Mouse (Mus musculus) frontal cortex, postnatal 14 days (tissue): Measurements from ENCODE around the gene Pdgfb.

ENCODE experiments used
- DNase-seq, 2 experiments: peaks; one replicate each; pipeline ENCODE4 v3.0.0; 2022; ENCODE audit warnings: low spot score in 2 of 2

The Pdgfb gene

DNA sequence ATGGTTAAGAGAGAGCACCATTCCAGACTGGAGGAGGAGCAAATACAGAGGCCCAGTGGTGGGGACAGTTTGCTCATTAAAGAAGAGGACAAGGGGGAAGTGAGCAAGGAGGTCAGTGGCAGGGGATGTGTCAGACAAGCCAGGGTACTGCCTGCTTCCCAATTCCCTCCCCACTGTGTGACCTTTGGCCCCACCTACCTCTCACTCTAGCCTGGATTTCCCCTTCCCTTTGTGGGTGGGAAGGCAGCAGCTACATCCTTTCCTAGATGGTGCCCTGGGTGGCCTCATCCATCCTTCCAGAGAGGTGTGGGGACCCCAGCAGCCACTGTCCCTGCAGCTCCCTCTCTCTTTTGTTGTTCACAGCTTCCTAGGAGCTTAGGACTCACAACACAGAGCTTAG, 20.1 kb upstream of the Pdgfb start:
- no peak for DNase-seq

DNA sequence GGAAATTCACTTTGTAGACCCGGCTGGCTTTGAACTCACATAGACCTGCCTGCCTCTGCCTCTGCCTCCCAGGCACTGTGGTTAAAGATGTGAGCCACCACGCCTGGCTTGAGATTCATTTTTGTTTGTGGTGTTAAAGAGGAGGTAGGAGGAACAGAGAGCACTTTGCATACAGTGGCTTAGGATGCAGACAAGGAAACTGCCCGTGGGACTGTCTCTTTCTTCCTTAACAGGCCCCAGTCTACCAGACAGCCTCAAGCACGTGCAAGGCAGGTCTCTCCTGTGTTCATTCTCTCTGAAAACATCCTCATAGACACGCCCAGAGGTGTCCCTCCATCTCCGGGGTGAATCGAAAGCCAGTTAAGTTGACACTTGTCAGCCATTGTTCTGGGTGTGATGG, 19.6 kb upstream of the Pdgfb start:
- no peak for DNase-seq

DNA sequence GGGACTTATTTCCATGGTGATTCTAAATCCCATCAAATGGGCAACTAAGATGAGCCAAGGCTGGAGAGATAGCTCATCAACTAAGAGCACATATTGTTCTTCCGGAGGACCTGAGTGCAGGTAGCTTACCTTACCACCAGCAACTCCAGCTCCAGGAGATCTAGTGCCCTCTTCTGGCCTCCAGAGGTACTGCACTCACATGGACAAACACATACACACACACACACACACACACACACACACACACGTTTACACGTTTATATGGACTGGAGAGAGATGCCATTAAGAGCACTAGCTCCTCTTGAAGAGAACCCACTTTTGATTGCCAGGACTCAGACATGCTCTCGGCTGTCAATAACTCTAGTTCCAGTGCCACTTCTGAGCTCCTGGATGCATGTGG, 16.4 kb upstream of the Pdgfb start:
- DNase-seq: no peak

DNA sequence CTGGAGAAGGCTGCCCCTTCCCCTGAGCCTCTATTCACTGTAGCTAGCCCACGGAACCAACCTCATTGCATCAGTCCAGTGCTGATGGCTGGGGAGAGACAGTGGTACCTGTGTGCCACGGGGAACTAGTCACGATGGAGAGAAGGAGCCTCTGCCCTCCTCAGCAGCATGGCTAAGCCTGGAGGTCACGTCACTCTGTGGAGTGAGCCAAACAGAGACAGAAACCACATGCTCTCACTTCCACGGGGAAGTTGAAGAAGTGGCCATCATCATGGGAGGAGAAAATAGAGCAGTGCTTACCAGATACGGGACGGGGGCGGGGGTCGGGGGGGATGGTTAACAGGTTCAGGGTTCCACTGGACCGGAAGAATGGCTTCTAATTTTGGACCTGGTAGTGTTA, 15.6 kb upstream of the Pdgfb start:
- DNase-seq: no peak

DNA sequence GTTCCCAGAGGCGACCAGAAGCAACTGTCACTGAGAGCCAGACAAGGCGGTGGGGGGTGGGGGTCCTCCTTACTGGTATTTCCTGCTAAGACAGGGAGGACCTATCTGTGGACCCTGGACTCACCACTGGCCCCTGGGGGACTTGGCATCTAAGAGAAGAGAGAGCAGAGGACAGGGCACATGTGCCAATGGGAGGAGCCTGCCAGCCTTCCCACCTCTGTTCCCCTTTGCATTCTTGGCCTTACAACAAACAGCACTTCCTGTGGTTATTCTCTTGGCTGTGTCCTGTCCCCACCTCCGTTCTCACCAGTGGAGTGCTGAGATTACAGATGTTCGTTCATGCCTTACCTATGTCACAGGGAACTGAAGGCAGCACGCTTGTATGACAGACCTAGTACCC, 14.1 kb upstream of the Pdgfb start:
- no peak for DNase-seq

DNA sequence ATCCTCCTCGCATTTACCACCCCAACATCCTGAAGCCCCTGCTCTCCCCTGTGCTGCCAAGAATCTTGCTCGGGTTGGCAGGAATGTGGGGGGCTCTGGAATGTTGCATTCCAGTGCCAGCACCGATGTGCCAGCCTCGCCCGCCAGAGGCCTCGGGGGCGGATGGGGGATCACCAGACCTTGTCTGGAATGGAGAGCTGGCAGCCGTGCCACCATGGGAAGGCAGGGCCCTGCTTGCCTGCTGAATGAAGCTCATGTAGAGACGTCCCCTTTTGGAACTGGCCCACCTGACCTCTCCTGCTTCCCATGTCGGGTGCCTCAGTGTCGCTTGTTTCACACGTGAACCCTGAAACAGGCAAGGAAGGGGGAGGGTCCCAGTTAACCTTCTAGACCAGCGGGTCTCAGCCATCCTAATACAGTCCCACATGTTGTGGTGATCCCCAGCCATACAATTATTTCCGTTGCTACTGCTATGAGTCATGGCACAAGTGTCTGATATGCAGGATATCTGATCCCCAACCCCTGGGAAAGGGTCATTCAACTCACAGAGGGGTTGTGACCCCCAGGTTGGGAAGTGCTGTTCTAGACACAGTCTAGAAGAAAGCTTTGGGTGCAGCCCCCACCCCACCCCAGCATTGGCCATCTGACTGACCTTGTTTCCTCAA, 12.0 kb upstream of the Pdgfb start:
- no peak for DNase-seq

DNA sequence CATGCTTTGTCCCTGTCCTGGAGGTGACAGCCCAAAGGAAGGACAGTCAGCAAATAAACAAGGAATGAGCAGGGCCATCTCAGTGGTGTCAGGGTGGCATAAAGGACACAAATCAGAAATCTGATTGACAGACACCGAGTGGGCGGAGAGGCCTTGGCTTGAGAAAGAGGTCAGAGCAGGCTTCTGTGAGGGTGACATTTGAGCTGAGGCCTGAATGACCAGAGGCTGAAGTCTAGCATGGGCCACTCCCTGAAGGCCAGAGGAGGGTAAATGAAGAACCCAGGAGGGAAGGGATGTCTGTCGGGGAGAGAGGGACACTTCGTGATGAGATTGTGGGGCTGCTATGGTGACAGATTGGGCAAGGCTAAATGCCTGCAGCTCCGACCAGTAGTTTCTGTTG, 11.3 kb upstream of the Pdgfb start:
- DNase-seq: no peak

DNA sequence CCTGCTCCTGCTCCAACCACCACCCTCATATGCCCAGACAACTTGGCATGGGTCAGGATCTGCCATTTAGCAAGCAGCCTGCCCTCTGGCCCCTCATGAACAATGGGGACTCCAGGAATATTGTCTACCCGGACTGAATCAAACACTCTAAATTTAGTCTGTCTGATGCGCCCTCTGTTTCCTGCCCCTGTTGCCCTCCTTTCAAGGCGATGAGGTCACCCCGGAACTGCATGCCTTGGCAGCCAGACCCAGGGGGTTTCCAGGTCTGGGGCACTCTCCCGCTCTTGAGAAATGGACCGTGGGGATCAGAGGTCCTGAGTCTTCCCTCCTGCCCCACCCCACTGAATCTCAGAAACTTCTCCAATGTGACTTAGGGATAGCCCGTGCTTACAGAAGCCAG, 10.8 kb upstream of the Pdgfb start:
- no peak for DNase-seq

DNA sequence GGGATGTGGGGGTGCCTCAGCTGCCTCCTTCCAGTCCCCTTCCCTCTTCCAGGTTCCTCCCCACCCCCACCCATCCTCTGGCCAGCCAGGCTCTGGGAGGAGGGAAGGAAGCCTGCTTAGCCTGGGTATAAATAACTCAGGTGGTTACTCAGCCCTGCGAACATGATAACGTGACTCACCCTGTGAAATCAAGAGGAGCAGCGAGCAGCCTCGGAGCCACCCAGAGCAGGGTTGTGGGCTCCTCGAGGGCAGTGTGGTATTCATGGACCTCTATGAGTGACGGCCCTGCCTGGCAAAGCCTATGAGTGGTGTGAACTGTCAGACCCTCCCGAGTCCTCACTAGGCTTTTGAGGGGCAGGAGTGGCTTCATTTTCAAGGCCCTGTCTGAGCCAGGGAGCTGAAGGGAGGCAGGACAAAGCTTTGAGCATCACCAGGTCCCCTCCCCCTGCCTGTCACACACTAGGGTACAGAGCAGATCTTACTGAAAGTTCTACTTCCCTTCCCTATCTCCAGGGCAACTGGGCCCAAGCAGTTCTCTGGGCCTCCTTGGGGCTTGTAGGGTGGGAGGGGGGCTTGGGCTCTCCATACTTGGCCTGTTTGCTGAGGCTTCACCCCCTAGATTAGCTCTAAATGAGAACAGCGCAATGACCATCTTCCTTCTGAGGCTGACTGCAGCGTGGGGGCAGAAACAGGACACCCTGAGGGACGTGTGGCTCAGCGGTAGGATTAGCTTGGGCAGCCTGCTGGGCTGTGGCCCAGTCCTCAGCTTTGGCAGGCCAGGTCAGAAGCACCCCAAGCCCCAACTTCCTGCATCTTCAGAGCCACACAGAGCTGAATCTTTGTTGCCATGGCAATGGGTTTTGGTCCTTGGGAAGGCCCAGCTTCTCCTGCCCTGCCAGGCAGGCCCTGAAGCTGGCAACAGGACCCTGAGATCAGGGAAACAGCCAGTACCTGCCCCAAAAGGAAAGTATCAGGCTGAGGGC, 9.8 kb upstream of the Pdgfb start:
- no peak for DNase-seq

DNA sequence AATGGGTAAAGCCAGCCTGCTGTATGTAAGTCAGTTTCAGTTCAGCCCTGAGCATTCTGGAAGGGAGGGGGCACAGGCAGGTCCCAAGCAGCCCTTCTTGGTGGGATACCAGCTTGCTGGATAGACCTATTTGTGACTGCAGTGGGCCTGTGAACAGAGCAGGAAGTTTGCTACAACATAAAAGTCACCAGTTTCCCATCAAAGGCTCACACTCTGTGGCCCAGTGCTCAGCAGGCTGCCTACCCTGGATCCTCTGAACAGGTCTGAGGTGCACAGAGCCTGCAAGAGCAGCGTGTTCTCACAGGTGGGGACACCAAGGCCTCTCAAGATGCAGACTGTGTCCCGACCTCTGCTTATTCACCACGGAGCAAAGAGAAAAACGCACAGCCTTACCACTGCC, 5.7 kb upstream of the Pdgfb start:
- no peak for DNase-seq

DNA sequence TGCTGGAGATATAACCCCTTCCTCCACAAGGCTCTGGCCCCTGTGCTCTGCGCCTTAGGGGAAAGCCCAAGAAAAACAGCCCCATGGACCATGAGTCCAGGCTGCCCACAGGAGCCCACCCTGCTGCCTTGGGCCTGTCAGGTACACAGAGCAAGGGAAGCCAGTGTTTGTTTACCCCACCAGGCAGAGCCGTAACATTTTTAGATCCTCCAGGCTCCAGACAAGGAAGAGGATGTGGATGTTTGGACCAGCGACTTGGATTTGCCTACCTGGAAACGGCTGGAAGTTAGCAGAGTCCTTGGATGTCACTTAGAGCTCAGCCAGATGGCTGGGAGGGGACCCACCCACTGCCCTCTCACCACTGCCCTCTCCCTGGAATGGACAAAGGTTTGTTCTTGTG, 4.8 kb upstream of the Pdgfb start:
- no peak for DNase-seq

DNA sequence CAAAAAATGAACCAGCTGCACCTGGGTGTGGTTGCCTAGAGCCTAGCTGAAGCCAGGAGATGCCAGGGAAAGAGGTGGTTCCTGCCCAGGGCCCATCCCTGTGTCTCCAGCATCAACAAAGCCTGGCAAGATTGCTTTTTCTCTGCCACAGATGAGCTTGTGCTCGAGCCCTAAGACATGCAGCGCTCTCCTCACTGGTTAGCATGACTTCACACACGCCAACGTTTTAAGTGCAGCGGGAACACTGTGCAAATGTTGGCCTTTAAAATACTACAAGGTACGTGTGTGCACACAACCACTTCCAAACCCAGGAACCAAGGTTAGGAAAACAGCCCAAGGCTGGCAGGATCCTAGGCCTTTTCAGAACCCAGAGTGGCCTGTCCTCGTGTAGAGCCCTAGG, 4.4 kb upstream of the Pdgfb start:
- no peak for DNase-seq

DNA sequence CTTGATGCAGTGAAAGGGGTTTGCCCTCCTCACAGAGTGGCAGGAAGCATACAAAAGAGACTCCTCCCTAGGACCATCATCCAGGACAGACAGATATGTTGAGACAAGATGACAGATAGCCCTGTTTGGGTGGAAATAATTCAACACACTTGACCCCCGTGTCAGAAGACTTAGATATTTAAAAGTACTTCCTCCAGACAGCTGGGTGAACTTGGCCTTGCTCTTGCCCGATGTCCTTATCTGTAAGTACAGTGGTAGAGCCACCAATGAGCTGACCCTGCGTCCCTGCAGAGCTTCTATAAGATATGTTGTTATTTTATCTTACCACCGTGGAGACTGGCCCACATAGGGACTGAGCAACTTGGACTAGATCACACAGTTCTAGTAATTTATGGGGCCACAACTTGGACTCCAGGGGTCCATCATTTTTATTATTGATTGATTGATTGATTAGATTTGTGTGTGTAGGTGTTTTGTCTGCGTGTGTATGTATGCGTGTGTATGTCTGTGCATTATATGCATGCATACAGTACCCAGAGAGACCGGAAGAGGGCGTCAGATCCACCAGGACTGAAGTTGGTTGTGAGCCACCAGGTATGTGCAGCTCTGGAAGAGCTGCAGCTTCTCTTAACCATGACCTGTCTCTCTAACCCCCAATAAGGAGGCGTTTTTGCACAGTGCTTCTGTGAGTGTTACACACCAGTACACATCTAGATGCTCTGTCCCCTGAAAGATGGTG, 2.0 kb upstream of the Pdgfb start:
- DNase-seq: no peak

DNA sequence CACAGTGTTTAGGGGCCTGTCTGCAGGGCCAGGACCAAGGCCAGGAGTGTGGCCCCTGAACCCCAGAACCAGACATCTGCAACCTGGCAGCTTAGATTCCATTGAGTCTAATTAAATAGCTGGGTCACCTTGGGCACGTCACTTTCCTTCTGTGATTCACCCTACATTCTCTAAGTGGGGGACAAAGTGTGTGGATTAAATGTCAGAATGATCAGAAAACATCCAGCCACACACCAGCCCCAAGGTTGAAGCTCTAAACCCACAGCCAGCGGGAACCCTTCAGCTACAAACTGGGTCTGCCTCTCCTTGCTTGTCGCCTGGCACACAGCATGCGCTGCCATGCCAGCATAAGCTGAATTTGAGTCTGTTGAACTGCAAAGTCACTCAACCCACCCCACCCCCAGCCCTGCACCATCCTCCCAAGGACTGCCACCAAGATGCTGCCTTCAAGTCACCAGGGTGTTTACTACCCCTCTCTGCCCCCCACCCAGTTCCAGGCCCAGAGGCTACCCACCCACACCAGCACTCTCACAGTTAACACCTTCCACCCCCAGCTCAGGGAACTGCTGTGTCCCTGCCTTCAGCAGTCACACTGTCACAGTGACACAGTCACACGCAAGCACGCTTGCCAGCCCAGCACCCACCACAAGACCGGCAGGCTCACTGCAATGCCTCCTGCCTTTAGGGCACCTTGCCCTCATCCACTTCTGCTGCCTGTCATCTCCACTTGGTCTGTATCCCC, 605 bp upstream of the Pdgfb start:
- peak; percentile 51 to 60 for DNase-seq

DNA sequence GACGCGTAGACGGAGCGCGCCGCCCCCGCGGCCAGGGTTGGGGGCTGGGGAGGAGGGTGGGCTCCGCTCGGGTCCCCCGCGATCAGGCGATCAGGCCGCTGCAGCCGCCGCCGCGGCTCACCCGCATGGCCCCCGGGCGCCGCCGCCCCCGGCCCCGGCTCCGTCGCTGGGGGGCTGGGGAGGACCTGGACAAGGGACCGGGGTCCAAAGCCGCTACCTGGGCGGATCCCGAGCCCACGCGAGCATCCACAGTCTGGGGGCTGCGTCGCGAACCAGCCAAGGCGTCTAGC, 801 bp downstream of the Pdgfb start:
- DNase-seq: no peak

DNA sequence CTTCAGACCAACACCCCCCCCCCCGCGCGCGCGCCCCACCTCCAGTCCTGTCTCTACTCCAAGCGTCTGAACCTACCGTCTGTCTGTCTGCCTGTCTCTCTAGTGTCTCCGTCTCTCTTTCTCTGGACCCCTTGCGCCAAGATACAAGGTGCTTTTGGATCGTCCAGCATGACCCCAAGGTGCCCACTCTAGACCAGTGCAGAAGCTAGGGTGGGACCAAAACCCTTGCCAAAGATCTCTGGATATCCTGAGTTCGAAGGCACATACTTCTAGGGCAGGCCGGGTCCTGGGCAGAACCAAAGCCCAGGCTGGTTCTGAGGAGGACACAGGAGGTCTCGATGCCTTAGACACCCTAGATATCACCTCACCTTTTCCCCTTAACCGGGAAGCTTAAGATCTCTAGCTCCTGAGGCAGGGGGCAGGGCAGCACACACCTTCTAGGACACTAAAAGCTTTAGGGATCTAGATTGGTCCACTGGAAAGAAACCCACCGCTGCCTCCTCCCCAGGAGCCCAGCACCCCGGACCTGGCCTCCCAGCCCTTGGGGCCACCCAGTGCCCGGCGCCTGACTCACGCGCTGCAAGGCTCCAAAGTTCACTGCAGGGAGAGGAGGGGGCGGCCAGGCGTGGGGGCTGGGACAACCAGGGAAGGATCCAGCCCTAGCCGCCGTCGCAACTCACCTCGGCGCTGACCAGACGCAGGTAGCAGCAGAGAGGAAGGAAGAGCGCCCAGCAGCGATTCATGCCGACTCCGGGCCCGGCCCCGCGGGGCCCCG, 1.3 kb downstream of the Pdgfb start:
- DNase-seq: no peak

DNA sequence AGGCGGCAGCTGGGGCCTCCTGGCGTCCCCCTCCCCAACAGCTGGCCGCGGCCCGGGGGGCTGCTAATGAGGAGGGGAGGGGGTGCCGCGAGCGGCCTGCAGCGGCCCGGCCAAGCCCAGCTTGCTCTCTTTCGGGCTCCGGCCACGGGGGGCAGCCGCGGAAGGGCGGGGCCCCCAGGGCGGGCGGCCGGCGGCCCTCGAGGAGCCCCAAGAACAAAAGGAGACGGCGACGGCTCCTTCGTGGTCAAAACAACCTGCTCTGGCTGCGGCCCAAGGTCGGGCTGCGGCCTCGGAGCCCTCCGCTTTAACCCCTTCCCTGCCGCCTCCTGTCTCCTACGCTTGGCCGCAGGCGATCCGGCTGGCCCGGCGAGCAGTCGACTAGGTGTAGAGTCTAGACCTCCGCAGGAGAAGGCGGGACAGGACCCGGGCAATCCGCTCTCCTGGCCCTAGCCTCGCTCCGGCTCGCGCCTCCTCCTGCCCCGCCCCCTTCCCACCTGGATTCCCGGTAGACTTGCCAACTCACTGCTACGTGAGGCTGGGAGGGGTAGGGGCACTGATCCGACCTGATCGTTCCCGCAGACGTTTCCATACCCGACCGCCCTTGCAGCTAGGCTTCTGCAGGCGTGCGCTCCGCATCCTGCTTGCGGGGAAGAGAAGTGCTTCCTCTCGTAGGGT, 2.1 kb downstream of the Pdgfb start:
- peak; percentile 64 to 68 for DNase-seq

DNA sequence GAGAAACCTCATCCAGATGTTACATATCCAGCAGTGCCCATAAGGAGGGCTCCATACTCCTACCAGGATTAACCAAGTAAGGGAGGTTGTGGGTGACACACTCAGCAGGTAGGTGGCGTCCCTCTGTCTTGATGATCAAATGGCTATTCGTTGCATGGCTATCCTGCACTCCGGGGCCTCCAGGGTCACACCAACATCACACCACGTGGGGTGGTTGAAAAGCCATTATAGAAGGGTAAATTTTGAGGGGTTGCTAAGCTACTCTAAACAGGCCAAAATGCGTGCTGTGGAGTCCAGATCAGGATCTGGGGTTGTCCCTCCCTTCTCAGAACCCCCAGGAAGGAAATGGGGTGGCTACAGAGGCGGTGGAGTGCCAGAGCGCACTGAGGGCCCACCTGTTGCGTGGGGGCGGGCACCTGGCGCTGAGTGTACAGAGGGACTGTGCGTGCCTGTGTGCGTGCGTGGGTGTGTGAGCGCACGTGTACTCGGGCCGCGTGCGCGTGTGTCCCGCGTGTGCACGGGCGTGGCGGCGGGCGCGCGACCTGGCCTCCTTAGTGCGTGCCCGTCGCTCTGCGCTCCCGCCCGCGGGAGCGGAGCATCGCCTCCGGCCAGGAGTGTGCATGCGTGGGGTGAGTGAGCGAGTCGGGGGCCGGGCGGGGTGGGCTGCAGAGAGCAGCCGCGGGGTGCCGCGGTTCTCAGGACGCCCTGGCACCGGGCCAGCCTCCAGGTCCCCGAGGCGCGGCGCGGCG, 2.8 kb downstream of the Pdgfb start:
- peak; percentile 79 to 82 for DNase-seq

DNA sequence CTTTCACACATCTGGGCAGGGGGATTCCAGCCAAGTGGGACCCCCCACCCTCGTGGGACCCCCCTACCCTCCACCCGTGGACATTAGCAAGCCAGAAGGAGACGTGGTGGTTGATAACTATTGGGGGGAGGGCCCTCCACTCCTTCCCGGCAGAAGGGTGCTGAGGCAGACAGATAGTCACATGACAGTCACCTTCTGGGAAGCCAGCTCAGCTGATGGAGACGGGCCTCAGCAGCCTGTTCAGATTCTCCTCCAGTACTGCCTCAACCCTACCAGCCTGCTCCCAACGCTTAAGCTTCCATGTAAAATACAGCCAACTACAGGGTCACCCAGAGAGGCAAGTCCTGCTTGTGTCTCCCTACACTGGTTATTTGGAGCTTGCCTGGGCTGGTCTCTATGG, 3.6 kb downstream of the Pdgfb start:
- DNase-seq: no peak

DNA sequence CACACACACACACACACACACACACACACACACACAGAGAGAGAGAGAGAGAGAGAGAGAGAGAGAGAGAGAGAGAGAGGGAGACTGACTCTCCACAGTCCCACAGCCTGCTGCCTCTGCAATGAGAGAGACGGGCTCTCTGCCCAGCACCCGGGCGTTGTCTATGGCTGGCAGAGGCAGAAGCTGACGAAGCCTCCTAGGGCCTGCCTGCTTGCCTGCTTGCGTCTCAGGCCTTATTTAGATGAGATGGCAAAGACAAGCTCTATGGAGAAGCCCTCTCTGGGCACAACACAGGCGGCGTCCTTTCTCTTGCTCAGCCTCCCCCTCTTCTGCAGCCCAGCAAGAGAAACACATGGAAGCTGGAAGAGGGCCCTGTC, 4.6 kb downstream of the Pdgfb start:
- peak in 1 of 2 experiments; percentile 62 for DNase-seq
